Mouse (Mus musculus) intestine, postnatal 0 days (tissue): ENCODE results near the gene Ccdc159. TPM values are rescaled to one million over a fixed set of nuclear protein-coding genes. Genes with fewer than 3 reads are reported as not detected.

ENCODE experiments used
- ATAC-seq: fragments of 200-750 bp; cut with Nextera tagmentation; 2 replicates; pipeline ENCODE4 v1.8.0; 2017; ENCODE audit warnings: mild to moderate bottlenecking, moderate TSS enrichment, moderate library complexity
- H3K27ac ChIP-seq: fragments of 300-500 bp; sonication (generic); 2 replicates; pipeline ENCODE4 v1.5.1; 2014; ENCODE audit warnings: mild to moderate bottlenecking, low read depth, low read length, moderate library complexity
- H3K27me3 ChIP-seq: fragments of 300-500 bp; sonication (generic); replicated peaks from 2 replicates; pipeline ENCODE4 v1.6.1; 2014; ENCODE audit warnings: low read length, mixed read lengths; ENCODE audit not compliant: control insufficient read depth, insufficient read depth
- H3K36me3 ChIP-seq: fragments of 300-500 bp; sonication (generic); 2 replicates; pipeline ENCODE4 v1.6.1; 2014; ENCODE audit warnings: mild to moderate bottlenecking, moderate library complexity; ENCODE audit not compliant: control insufficient read depth, insufficient read depth
- H3K4me1 ChIP-seq: fragments of 300-500 bp; sonication (generic); replicated peaks from 2 replicates; pipeline ENCODE4 v1.6.1; 2014; ENCODE audit warnings: antibody characterized with exemption, low read length, mixed read lengths; ENCODE audit not compliant: control insufficient read depth, insufficient read depth
- H3K4me2 ChIP-seq: fragments of 300-500 bp; sonication (generic); replicated peaks from 2 replicates; pipeline ENCODE4 v1.6.1; 2014; ENCODE audit warnings: low read depth, mild to moderate bottlenecking, moderate library complexity
- H3K4me3 ChIP-seq: fragments of 300-500 bp; sonication (generic); 2 replicates; pipeline ENCODE4 v1.5.1; 2014; ENCODE audit warnings: low read depth, low read length
- H3K9ac ChIP-seq: fragments of 300-500 bp; sonication (generic); 2 replicates; pipeline ENCODE4 v1.6.1; 2014; ENCODE audit warnings: mild to moderate bottlenecking, low read depth, low read length
- H3K9me3 ChIP-seq: fragments of 300-500 bp; sonication (generic); 2 replicates; pipeline ENCODE4 v1.6.1; 2016; ENCODE audit warnings: mixed run types; ENCODE audit not compliant: control insufficient read depth
- CTCF ChIP-seq: sonication (generic); IDR thresholded peaks from 2 replicates; pipeline ENCODE4 v1.5.1; 2016; ENCODE audit warnings: low read depth, mild to moderate bottlenecking, control low read depth, antibody characterized with exemption, moderate library complexity
- WGBS: fragments of 180-500 bp; shearing (Covaris S2); extraction: QIAGEN DNeasy Blood & Tissue Kit; methylation state at CpG from one replicate; pipeline ENCODE4 v1.1.7; 2014; 5-methylcytosine and 5-hydroxymethylcytosine counted together
- polyA plus RNA-seq: library from polyadenylated mRNA; unstranded; fragments of >200 nt; fragmentation: Nextera tagmentation; extraction: Ambion mirVana; gene quantifications from 2 replicates; pipeline ENCODE4 v1.2.1, GENCODE M21; 2015

Ccdc159 gene
- polyA plus RNA-seq, 1 experiment from 2014 or later, result 0.63 TPM

DNA sequence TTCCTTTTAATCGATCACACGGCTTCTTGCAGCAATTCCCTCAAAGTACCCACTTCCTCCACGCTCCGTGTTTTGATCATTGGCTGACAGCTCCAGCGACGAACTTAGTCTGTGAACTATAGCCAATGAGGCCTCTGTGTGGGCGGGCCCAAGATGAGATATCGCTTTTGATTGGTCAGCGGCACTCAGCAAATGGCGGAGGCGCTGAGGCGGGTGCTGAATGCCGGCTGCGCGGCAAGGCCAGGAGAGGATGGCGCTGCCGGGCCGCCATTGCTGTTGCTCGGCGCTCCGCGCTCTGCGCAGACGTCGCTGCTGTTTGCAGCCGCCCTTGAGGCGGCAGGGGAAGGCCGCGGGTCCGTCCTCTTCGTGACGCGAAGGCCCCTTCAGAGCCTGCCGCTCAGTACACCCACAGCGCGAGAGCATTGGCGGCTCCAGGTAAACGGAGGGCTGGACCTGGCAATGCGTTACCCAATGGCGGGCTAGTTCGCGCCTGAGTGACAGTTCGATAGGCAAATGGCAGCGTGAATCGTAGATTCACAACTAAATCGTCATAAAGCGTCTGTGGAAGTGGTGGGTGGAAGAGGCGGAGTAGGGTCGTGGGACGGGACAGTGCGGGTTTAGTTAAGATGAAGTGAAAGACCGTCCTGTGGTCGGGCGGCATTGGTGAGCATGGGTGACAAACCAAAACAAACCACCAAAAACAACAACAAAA, 28.5 kb downstream of the Ccdc159 start, which contains the start of gene Swsap1:
TSS of gene Swsap1 (plus strand) at position 186 of the 712 bp plus-strand sequence.
- no peaks in the 10 kb centered on the region for H3K9me3 ChIP-seq
- WGBS, result under 1% methylated on average over 54 of the region's 54 CpGs
- H3K4me2 ChIP-seq, result peak within 1 kb of the TSS; percentile 53
- H3K27me3 ChIP-seq, result peaks cover 6% of the 10 kb centered on the region; the same call in 1 of the 2 replicates
- H3K4me1 ChIP-seq, result no peaks in the 10 kb centered on the region
- peak within 1 kb of the TSS; percentile 60 for H3K9ac ChIP-seq
- peak within 1 kb of the TSS; percentile 67 for H3K4me3 ChIP-seq
- H3K36me3 ChIP-seq, result no peaks in the 10 kb centered on the region
- TF ChIP-seq CTCF, result no peak
- peak within 1 kb of the TSS; percentile 85 for H3K27ac ChIP-seq
- peak; percentile 98 for ATAC-seq

GRCm38 (mm10) chr9:21958372-21958771, 31.1 kb downstream of the Ccdc159 start:
- H3K9me3 ChIP-seq, result no peaks in the 10 kb centered on the region
- TF ChIP-seq CTCF, result no peak
- no peak for ATAC-seq
- no peaks in the 10 kb centered on the region; the same call in 1 of the 2 replicates for H3K4me1 ChIP-seq
- H3K27ac ChIP-seq, result no peak overlapping the region
- H3K4me3 ChIP-seq, result no peak overlapping the region
- 80% methylated on average over 5 of the region's 5 CpGs for WGBS
- no peaks in the 10 kb centered on the region for H3K36me3 ChIP-seq
- H3K9ac ChIP-seq, result no peak overlapping the region
- no peak overlapping the region for H3K4me2 ChIP-seq
- peaks cover 31% of the 10 kb centered on the region for H3K27me3 ChIP-seq

DNA sequence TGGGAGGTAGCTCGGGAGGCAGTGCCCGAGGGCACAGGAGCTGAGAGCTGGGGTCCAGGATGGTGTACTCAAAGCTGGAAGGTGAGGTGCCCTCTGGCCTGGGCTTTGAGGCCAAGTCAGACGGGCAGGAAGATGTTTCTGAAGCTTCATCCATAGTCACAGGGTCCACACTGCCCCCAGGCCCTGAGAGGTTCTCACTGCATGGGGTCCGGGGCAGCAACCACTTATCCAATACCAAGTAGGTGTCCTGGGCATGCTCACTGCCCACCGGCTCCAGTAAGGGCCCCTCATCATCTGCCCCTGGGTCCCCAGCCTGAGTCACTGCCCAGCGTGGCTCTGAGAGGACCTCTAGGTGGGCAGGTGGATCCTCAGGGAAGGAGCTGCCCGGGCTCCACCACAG, 32.0 kb downstream of the Ccdc159 start:
- TF ChIP-seq CTCF, result no peak
- Histone ChIP-seq H3K4me1 (no peaks in the 10 kb centered on the region; the same call in 1 of the 2 replicates), H3K36me3 (no peaks in the 10 kb centered on the region), H3K4me2 (no peak overlapping the region), H3K9me3 (no peaks in the 10 kb centered on the region), H3K4me3 (no peak overlapping the region), H3K27ac (no peak overlapping the region), H3K9ac (no peak overlapping the region), H3K27me3 (peaks cover 34% of the 10 kb centered on the region)
- no peak for ATAC-seq
- WGBS, result 90% methylated on average over 7 of the region's 7 CpGs

- no peak for TF ChIP-seq CTCF
- H3K9ac ChIP-seq, result no peak overlapping the region
- H3K9me3 ChIP-seq, result no peaks in the 10 kb centered on the region
- no peaks in the 10 kb centered on the region; the same call in 1 of the 2 replicates for H3K4me1 ChIP-seq
- no peak for ATAC-seq
- WGBS, result 51% methylated on average over 9 of the region's 9 CpGs
- no peak overlapping the region for H3K27ac ChIP-seq
- H3K27me3 ChIP-seq, result peaks cover 34% of the 10 kb centered on the region
- H3K36me3 ChIP-seq, result no peaks in the 10 kb centered on the region
- H3K4me3 ChIP-seq, result no peak overlapping the region
- H3K4me2 ChIP-seq, result no peak overlapping the region
Observed at GRCm38 (mm10) chr9:21960135-21960534, 32.9 kb downstream of the Ccdc159 start.

- H3K27me3 ChIP-seq, result peaks cover 34% of the 10 kb centered on the region
- no peaks in the 10 kb centered on the region; the same call in 1 of the 2 replicates for H3K4me1 ChIP-seq
- 25% methylated on average over 26 of the region's 26 CpGs for WGBS
- no peak for ATAC-seq
- H3K4me3 ChIP-seq, result no peak overlapping the region
- no peaks in the 10 kb centered on the region for H3K9me3 ChIP-seq
- H3K9ac ChIP-seq, result no peak overlapping the region
- H3K36me3 ChIP-seq, result no peaks in the 10 kb centered on the region
- no peak overlapping the region for H3K27ac ChIP-seq
- peak; percentile 50 for TF ChIP-seq CTCF
- no peak overlapping the region for H3K4me2 ChIP-seq
Observed at GRCm38 (mm10) chr9:21960558-21961208, 33.4 kb downstream of the Ccdc159 start.

GRCm38 (mm10) chr9:21961366-21961980, 34.2 kb downstream of the Ccdc159 start:
- H3K27ac ChIP-seq, result no peak overlapping the region
- no peaks in the 10 kb centered on the region for H3K36me3 ChIP-seq
- 2% methylated on average over 35 of the region's 35 CpGs for WGBS
- H3K4me2 ChIP-seq, result peak overlapping the region; percentile 88
- TF ChIP-seq CTCF, result 0 out of 2 replicates have a peak, but pooled peaks have one; percentile 10
- no peak overlapping the region for H3K9ac ChIP-seq
- H3K27me3 ChIP-seq, result peaks cover 34% of the 10 kb centered on the region
- no peaks in the 10 kb centered on the region for H3K9me3 ChIP-seq
- H3K4me3 ChIP-seq, result peak overlapping the region; percentile 50
- no peaks in the 10 kb centered on the region; the same call in 1 of the 2 replicates for H3K4me1 ChIP-seq
- ATAC-seq, result no peak
